Mouse (Mus musculus): Measurements from ENCODE around the gene Gm20388.

- TF ChIP-seq CTCF (IDR thresholded peaks at IDR 0.05; ENCODE audit: low read depth): no peak
- TF ChIP-seq EP300 (optimal IDR thresholded peaks at IDR 0.05): no peak
These were observed 164.7 kb downstream of the Gm20388 start for GRCm38 (mm10) chr8:120075347-120075746.
